In the genomic region with DNA sequence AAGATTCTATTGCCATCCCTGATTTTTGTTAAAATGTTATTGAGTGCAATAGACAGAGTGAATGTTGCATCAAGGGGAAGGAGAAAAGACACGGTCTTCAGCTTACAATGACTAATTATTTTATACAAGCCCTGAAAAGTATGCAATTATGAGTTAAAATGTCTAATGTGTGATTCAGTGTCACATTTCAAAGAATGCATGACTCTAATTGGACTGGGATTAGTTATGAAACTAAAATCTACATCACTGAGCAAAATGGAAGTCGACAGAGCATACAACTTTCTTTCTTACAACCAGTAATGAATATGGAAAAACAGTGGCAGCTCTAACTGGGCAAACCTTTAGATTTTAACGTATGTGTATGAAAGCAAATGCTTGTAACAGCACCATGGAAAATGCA, we compare ENCODE assay signal across 19 mouse cellular contexts.
DNase-seq lines count a peak whose midpoint lies in the region; ATAC-seq lines count a peak whose summit lies in the region.
"Had no signal": no experiment of that assay in that cellular context is flagged by ENCODE, and none has a peak within 500 bp of the region (broad histone marks: within the 10 kb centered on the region; RNA-seq: fewer than 3 reads in every experiment).

No protein-coding gene starts in this region.

- H3K9ac ChIP-seq in hindbrain, embryonic 14.5 days, result no peak overlapping the region
- no peak overlapping the region for H3K9ac ChIP-seq in hindbrain, embryonic 13.5 days
- H3K9ac ChIP-seq: embryonic facial prominence, embryonic 13.5 days; forebrain, embryonic 13.5 days; forebrain, embryonic 15.5 days; forebrain, postnatal 0 days had no signal

- no peaks in the 10 kb centered on the region for H3K27me3 ChIP-seq in hindbrain, embryonic 14.5 days (ENCODE audit: control insufficient read depth, insufficient read depth, low read length)
- no peaks in the 10 kb centered on the region for H3K27me3 ChIP-seq in hindbrain, embryonic 13.5 days
- H3K27me3 ChIP-seq: embryonic facial prominence, embryonic 13.5 days; forebrain, embryonic 13.5 days; forebrain, embryonic 15.5 days; Patski had no signal

- no peaks in the 10 kb centered on the region for H3K9me3 ChIP-seq in hindbrain, embryonic 14.5 days (ENCODE audit: control insufficient read depth, low read length)
- H3K9me3 ChIP-seq in hindbrain, embryonic 13.5 days, result no peaks in the 10 kb centered on the region
- H3K9me3 ChIP-seq: embryonic facial prominence, embryonic 13.5 days; forebrain, embryonic 13.5 days; forebrain, embryonic 15.5 days had no signal

- 80% methylated on average over 3 of the region's 3 CpGs for WGBS in hindbrain, embryonic 14.5 days
- WGBS in hindbrain, embryonic 13.5 days, result 85% methylated on average over 3 of the region's 3 CpGs

- peak; percentile 19 for DNase-seq in hindbrain, embryonic 14.5 days (ENCODE audit: low spot score)
- DNase-seq in retina, embryonic 14.5 days (ENCODE audit: low spot score), result peak; percentile 55
- no peak for DNase-seq in gastrocnemius, adult 8-10 months (ENCODE audit: low spot score in 2 of 2)
- DNase-seq in thymus, adult 18-20 months, result no peak
- DNase-seq: adrenal gland, adult 8-10 months; adrenal gland, postnatal 14 days; adrenal gland, postnatal 36 days; cerebellum, adult 11-12 months; cerebellum, adult 2 months; cerebellum, adult 9-10 months; cerebellum, postnatal 10 days; cerebellum, postnatal 25 days; forebrain, postnatal 0 days had no signal

- no peaks in the 10 kb centered on the region for H3K4me1 ChIP-seq in hindbrain, embryonic 14.5 days (replicated peaks; ENCODE audit: control insufficient read depth, insufficient read depth, low read length)
- H3K4me1 ChIP-seq in hindbrain, embryonic 13.5 days (replicated peaks), result no peaks in the 10 kb centered on the region
- H3K4me1 ChIP-seq: embryonic facial prominence, embryonic 13.5 days; forebrain, embryonic 13.5 days; forebrain, embryonic 15.5 days had no signal

- H3K36me3 ChIP-seq in hindbrain, embryonic 14.5 days (replicated peaks; ENCODE audit: control insufficient read depth, insufficient read depth), result no peaks in the 10 kb centered on the region
- H3K36me3 ChIP-seq in hindbrain, embryonic 13.5 days, result no peaks in the 10 kb centered on the region
- H3K36me3 ChIP-seq: embryonic facial prominence, embryonic 13.5 days; forebrain, embryonic 15.5 days had no signal

- ATAC-seq in hindbrain, embryonic 14.5 days (ENCODE audit: low FRiP score), result no peak
- ATAC-seq in hindbrain, embryonic 13.5 days (ENCODE audit: low FRiP score), result no peak
- ATAC-seq: activated CD4-positive, CD25-positive, alpha-beta regulatory T cell, adult 4 months; forebrain, embryonic 13.5 days; forebrain, embryonic 15.5 days; forebrain, postnatal 0 days; Patski had no signal

- no peak overlapping the region for H3K4me3 ChIP-seq in hindbrain, embryonic 14.5 days (replicated peaks; ENCODE audit: low read length)
- no peak overlapping the region for H3K4me3 ChIP-seq in hindbrain, embryonic 13.5 days
- H3K4me3 ChIP-seq: embryonic facial prominence, embryonic 13.5 days; forebrain, embryonic 13.5 days; forebrain, embryonic 15.5 days had no signal

- H3K27ac ChIP-seq in hindbrain, embryonic 14.5 days, result no peak overlapping the region
- H3K27ac ChIP-seq in hindbrain, embryonic 13.5 days, result no peak overlapping the region
- H3K27ac ChIP-seq: embryonic facial prominence, embryonic 13.5 days; forebrain, embryonic 13.5 days; forebrain, embryonic 15.5 days had no signal

- H3K4me2 ChIP-seq in hindbrain, embryonic 14.5 days (replicated peaks), result no peak overlapping the region
- no peak overlapping the region for H3K4me2 ChIP-seq in hindbrain, embryonic 13.5 days
- H3K4me2 ChIP-seq: embryonic facial prominence, embryonic 13.5 days; forebrain, embryonic 13.5 days; forebrain, embryonic 15.5 days had no signal

Comparison
In these comparisons a context has a peak if more than half of its experiments do, and no peak if none do; other contexts are left out.
1. DNase-seq: peak in hindbrain, embryonic 14.5 days (single experiment) and retina, embryonic 14.5 days (single experiment); none in gastrocnemius, adult 8-10 months (0 of 2) and thymus, adult 18-20 months (0 of 2).